Mouse (Mus musculus): ENCODE data around the gene Tmem200b.

The Tmem200b gene

GRCm38 (mm10) chr4:131949903-131950302, 28.3 kb downstream of the Tmem200b start:
- DNase-seq (ENCODE audit: low spot score in 2 of 2) = no peak

GRCm38 (mm10) chr4:131950657-131951056, 29.1 kb downstream of the Tmem200b start:
- DNase-seq (ENCODE audit: low spot score in 2 of 2) = no peak

GRCm38 (mm10) chr4:131957161-131957560, 35.6 kb downstream of the Tmem200b start:
- no peak for DNase-seq (ENCODE audit: low spot score in 2 of 2)

- DNase-seq (ENCODE audit: low spot score in 2 of 2) = no peak
Observed at GRCm38 (mm10) chr4:131968873-131969272, 47.3 kb downstream of the Tmem200b start.

- no peak for DNase-seq (ENCODE audit: low spot score in 2 of 2)
Observed at GRCm38 (mm10) chr4:131970244-131970853, 48.8 kb downstream of the Tmem200b start.

Measured in frontal cortex, postnatal 10 days (tissue).